Mouse (Mus musculus) layer of hippocampus, postnatal 10 days (tissue): ENCODE data around the gene Homer1. TPM values are rescaled to one million over a fixed set of nuclear protein-coding genes. Genes with fewer than 3 reads are reported as not detected.

ENCODE experiments used
- DNase-seq, 2 experiments: peaks; one replicate each; pipeline ENCODE4 v3.0.0; 2021; ENCODE audit warnings: low spot score in 2 of 2
- total RNA-seq, 2 experiments: library from RNA; stranded (reverse); gene quantifications; 2 replicates each; pipeline ENCODE4 v1.2.3; 2021

Homer1 gene
- total RNA-seq, 2 experiments from 2014 or later, result 128 to 134 TPM

DNA sequence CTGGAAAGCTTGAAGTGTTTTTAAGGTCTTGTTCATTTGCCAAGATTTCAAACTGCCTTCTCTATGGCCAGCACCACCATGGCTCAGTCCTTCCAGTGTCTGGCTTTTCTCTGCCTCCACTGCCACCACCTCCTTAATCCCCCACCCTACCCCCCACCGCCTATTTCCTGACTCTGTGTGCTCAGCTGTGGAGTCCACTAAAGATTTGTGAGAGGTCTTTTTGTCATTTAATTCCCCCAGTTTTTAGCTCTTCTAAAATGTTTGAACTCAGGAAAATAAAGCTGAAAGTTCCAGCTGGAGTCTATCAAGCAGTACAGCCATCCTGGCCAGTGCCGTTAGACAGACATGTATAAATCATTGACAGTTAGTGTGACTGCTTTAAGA, 89.8 kb downstream of the Homer1 start:
- DNase-seq, result no peak

DNA sequence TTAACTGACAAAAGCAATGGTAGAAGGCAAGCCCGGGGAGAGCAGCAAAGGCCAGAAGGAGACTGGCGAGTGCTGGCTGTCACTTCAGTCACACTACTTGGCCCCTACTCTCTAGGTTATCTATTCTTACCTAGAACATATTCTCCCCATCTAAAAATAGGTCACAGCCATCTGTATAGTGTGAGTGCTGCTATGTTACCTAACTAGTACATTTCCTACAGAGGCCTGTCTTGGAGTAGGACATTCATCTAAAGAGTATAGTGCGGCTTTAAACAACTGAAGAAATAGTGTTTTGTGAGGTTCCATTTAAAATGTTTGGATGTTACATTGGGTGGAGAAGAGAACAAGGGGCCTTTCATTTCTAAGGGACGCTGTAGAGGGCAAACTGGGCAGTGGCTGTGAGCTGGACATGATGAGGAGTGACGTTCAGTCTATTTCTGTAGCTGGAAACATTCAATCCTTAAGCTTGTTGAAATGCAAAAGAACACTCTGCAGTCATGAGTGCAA, 100.3 kb downstream of the Homer1 start:
- no peak for DNase-seq

- no peak for DNase-seq
Observed at GRCm38 (mm10) chr13:93401947-93402346, 102.5 kb downstream of the Homer1 start.

DNA sequence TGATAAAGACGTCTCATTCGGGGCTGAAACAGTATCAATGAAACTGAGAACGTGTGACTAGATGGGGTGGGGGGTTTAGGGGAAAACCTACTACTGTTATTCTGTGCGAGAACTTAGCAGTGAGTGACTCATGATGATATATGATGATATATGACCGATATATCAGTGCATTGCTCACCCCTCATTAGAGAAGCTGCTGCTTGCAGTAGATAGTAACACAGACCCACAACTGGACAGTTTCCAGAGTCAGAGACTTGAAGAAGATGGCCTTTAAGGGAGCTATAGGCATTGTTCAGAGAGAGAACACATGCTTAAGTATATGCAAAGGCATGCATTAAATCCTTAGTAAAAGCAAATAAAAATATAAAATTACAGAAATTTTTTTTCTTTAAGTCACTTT, 107.4 kb downstream of the Homer1 start:
- no peak for DNase-seq

GRCm38 (mm10) chr13:93410343-93410742, 110.9 kb downstream of the Homer1 start:
- DNase-seq, result no peak

DNA sequence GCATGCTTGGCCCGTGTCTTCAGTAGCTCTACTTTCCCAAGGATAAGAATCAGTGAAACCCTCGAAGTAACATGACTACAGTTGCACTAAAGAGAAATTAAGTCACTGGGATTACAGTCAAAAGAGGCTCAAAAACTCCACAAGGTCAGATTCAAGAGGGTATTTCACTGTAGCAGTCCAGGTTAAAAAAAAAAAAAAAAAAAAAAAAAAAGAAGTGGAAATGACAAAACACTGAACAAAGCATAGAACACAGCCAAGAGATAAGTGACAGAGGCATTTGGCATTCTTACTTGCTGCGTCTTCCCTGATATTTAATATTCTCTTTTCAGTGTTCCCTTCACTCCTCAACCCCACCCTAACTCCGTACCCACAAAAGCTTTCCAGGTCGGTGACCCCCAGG, 115.6 kb downstream of the Homer1 start:
- DNase-seq, result no peak

GRCm38 (mm10) chr13:93418292-93418691, 118.9 kb downstream of the Homer1 start:
- no peak for DNase-seq

- no peak for DNase-seq
Observed at GRCm38 (mm10) chr13:93419779-93420178, 120.3 kb downstream of the Homer1 start.

- no peak for DNase-seq
Observed at GRCm38 (mm10) chr13:93423224-93423623, 123.8 kb downstream of the Homer1 start.

DNA sequence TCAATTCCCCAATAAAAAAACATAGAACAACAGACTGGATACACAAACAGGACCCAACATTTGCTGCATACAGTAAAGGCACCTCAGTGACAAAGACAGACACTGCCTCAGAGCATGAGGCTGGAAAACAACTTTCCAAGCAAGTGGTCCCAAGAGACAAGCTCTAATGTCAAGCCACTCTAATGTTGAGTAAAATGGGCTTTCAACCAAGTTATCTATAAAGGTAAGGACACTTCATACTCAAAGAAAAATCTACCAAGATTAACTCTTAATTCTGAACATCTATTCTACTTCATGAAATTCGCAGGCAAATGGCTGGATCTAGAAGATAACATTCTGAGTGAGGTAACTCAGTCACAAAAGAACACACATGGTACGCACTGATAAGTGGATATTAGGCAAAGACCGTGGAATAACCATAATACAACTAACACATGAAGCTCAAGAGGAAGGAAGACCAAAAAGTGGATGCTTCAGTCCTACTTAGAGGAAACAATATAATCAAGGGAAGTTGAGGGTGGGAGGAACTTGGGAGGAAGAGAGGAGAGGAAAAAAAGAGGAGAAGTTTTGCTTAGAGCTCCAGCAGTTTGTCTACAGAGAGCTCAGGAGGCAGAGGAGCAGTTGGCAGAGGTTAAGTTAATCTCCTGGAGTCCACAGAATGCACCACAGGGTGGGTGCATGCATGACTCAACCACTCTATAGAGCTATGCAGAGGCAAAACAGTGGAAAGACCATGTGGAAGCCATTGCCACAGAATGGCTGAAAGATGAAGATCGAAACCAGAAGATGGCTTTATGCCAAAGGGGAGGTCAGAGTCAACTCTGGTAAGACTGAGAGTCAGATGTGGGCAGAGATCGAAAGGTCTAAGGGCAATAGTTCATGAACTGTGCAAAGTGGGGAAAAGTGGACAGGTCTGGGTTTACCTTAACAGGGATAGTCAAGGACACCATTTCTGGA, 128.8 kb downstream of the Homer1 start:
- DNase-seq, result no peak

- no peak for DNase-seq
Observed at GRCm38 (mm10) chr13:93429205-93429604, 129.8 kb downstream of the Homer1 start.

DNA sequence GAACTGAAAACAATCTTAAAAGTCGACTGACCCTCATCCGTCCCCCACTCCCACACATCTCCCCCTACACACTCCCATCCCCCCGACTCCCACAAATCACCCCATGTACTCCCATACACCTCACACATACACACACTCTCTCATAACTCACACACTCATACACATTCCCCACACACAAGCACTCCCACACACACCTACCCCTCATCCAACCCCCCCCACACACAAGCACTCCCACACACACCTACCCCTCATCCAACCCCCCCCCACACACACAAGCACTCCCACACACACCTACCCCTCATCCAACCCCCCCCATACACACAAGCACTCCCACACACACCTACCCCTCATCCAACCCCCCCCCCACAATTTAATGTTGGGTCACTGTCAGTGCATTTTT, 140.7 kb downstream of the Homer1 start:
- DNase-seq, result no peak

- DNase-seq, result peak in 1 of 2 experiments; percentile 37
Observed at GRCm38 (mm10) chr13:93453275-93453674, 153.8 kb downstream of the Homer1 start.

Other genes starting within 250 kb of the Homer1 start
- gene Cmya5, start 154.9 kb upstream of the Homer1 start, total RNA-seq, result 1 to 10 TPM; 1.7 to 1.9 TPM
- 10 to 100 TPM; 26.9 to 31.1 TPM for gene Tent2, start 107.2 kb upstream of the Homer1 start, total RNA-seq
- gene Jmy, start 200.2 kb downstream of the Homer1 start, total RNA-seq, result 10 to 100 TPM; 35.4 to 41.6 TPM